Mouse (Mus musculus): ENCODE measurements at regions not wholly inside any gene's neighbourhood (a gene's known extent, or its start where the extent isn't known, plus 50 kb on each side); places are given as distances from the start of the nearest gene placed in this dataset.

DNA sequence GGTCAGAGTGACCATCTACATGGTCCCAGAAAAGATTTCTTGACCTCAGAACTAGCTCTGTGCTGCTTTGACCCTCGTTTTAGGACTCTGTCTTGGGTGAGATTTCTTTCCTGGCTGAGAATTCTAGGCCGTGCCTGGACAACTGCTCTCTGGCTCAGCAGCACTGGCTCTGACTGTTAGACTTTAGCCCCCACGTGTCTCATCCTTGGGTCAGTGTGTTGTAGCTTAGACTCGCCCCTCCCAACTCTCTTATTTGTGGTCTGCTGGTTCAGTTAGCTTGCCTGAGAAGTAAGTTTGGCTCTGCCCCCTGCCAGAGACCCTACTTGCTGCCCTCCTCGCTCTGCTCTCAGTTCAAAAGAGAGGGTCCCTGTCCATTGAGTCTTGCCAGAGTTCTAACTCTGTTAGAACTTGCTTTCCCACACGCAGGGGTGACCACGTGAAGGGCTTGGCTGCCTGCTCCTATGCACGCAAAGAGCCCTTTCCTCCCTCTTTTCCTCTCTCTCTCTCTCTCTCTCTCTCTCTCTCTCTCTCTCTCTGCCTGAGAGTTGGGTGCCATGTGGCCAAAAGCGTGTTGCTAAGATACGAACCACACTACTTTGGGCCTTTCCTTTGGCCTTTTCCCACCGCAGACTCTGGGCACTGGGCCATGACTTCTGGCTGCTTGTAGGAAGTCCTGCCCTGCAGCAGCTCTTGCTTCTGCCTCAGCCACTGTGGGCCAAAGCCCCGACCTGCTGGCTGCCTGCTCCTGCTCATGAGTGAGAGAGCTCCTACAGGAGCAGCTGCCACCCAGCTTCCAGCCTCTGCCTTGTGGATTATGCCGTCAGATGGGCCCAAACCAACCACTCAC, 344.2 kb upstream of the Amot start:
- peak; percentile 58 to 68 for DNase-seq

GRCm38 (mm10) chrX:145833106-145833505, 328.1 kb upstream of the Amot start:
- no peak for DNase-seq

DNA sequence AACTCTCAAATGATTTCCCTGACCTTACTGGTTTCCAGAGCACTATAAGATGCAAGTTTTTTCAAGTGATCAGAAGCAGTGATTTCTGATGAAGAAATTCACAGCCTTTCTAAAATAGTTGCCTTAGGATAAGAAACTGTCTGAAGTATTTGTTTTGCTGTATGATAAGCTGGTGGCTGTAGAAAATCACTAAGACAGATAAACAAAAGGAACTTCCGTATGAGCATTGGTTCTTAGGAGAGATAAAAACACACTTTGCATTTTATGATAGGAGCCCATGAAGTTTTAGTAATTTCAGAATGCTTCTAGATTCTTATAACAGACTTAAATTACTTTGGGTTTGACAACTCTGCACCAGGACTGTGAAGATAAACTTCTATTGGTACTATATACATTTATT, 308.0 kb upstream of the Amot start:
- DNase-seq: no peak
